Mouse (Mus musculus) neural tube, embryonic 12.5 days (tissue): ENCODE measurements around the gene Hspb2. TPM values are rescaled to one million over a fixed set of nuclear protein-coding genes. Genes with fewer than 3 reads are reported as not detected.

ENCODE experiments used
- ATAC-seq: fragments of 200-750 bp; cut with Nextera tagmentation; 2 replicates; pipeline ENCODE4 v1.8.0; 2017; ENCODE audit warnings: low read depth, mild to moderate bottlenecking, moderate TSS enrichment, moderate library complexity; ENCODE audit not compliant: low FRiP score
- H3K27ac ChIP-seq: fragments of 300-500 bp; sonication (generic); 2 replicates; pipeline ENCODE4 v1.5.1; 2016
- H3K27me3 ChIP-seq: fragments of 300-500 bp; sonication (generic); replicated peaks from 2 replicates; pipeline ENCODE4 v1.6.1; 2016; ENCODE audit warnings: mild to moderate bottlenecking
- H3K36me3 ChIP-seq: fragments of 300-500 bp; sonication (generic); 2 replicates; pipeline ENCODE4 v1.6.1; 2016; ENCODE audit warnings: mild to moderate bottlenecking
- H3K4me1 ChIP-seq: fragments of 300-500 bp; sonication (generic); 2 replicates; pipeline ENCODE4 v1.6.1; 2016
- H3K4me2 ChIP-seq: fragments of 300-500 bp; sonication (generic); replicated peaks from 2 replicates; pipeline ENCODE4 v1.6.1; 2016; ENCODE audit warnings: mild to moderate bottlenecking
- H3K4me3 ChIP-seq: fragments of 300-500 bp; sonication (generic); 2 replicates; pipeline ENCODE4 v1.5.1; 2016
- H3K9ac ChIP-seq: fragments of 300-500 bp; sonication (generic); 2 replicates; pipeline ENCODE4 v1.6.1; 2016; ENCODE audit warnings: mild to moderate bottlenecking
- H3K9me3 ChIP-seq: fragments of 300-500 bp; sonication (generic); 2 replicates; pipeline ENCODE4 v1.6.1; 2016; ENCODE audit warnings: mild to moderate bottlenecking
- WGBS: fragments of 180-500 bp; shearing (Covaris S2); methylation state at CpG from one replicate; pipeline ENCODE4 v1.1.7; 2016; 5-methylcytosine and 5-hydroxymethylcytosine counted together
- polyA plus RNA-seq: library from polyadenylated mRNA; unstranded; fragments of >200 nt; fragmentation: Nextera tagmentation; extraction: Ambion mirVana; gene quantifications from 2 replicates; pipeline ENCODE4 v1.2.1, GENCODE M21; 2016

Gene Hspb2
- polyA plus RNA-seq, 1 experiment from 2014 or later = 4.9 TPM

GRCm38 (mm10) chr9:50724661-50725330 lies 27.4 kb downstream of the Hspb2 start:
- Histone ChIP-seq H3K27ac (0 out of 2 replicates have a peak overlapping the region, but pooled peaks have one; percentile 15), H3K9me3 (no peaks in the 10 kb centered on the region), H3K4me2 (peak overlapping the region; percentile 41), H3K9ac (0 out of 2 replicates have a peak overlapping the region, but pooled peaks have one; percentile 8), H3K36me3 (no peaks in the 10 kb centered on the region), H3K4me1 (peaks cover 61% of the 10 kb centered on the region), H3K4me3 (no peak overlapping the region), H3K27me3 (no peaks in the 10 kb centered on the region)
- ATAC-seq = no peak
- 36% methylated on average over 3 of the region's 3 CpGs for WGBS

GRCm38 (mm10) chr9:50724147-50724546 lies 28.0 kb downstream of the Hspb2 start:
- no peak overlapping the region for H3K27ac ChIP-seq
- peak overlapping the region; percentile 41 for H3K4me2 ChIP-seq
- no peak overlapping the region for H3K4me3 ChIP-seq
- 90% methylated on average over 2 of the region's 2 CpGs for WGBS
- ATAC-seq = no peak
- H3K27me3 ChIP-seq = no peaks in the 10 kb centered on the region
- no peaks in the 10 kb centered on the region for H3K36me3 ChIP-seq
- H3K4me1 ChIP-seq = peaks cover 61% of the 10 kb centered on the region
- 0 out of 2 replicates have a peak overlapping the region, but pooled peaks have one; percentile 5 for H3K9ac ChIP-seq
- H3K9me3 ChIP-seq = no peaks in the 10 kb centered on the region

- 54% methylated on average over 7 of the region's 7 CpGs for WGBS
- no peak for ATAC-seq
- Histone ChIP-seq H3K27me3 (no peaks in the 10 kb centered on the region), H3K4me1 (peaks cover 61% of the 10 kb centered on the region), H3K36me3 (no peaks in the 10 kb centered on the region), H3K9me3 (no peaks in the 10 kb centered on the region), H3K4me2 (peak overlapping the region; percentile 35), H3K9ac (no peak overlapping the region), H3K27ac (no peak overlapping the region; the same call in 1 of the 2 replicates), H3K4me3 (no peak overlapping the region)
Observed at GRCm38 (mm10) chr9:50723406-50723805, 28.7 kb downstream of the Hspb2 start.

- WGBS = 36% methylated on average over 8 of the region's 8 CpGs
- peaks cover 54% of the 10 kb centered on the region for H3K4me1 ChIP-seq
- no peak overlapping the region for H3K9ac ChIP-seq
- no peak for ATAC-seq
- H3K4me2 ChIP-seq = no peak overlapping the region; the same call in 1 of the 2 replicates
- H3K27me3 ChIP-seq = no peaks in the 10 kb centered on the region
- no peak overlapping the region for H3K4me3 ChIP-seq
- no peaks in the 10 kb centered on the region for H3K36me3 ChIP-seq
- H3K9me3 ChIP-seq = no peaks in the 10 kb centered on the region
- no peak overlapping the region for H3K27ac ChIP-seq
Observed at GRCm38 (mm10) chr9:50722451-50722911, 29.7 kb downstream of the Hspb2 start.

- no peak for ATAC-seq
- Histone ChIP-seq H3K36me3 (no peaks in the 10 kb centered on the region), H3K9ac (no peak overlapping the region), H3K4me1 (peaks cover 41% of the 10 kb centered on the region), H3K27me3 (no peaks in the 10 kb centered on the region), H3K4me3 (no peak overlapping the region), H3K4me2 (0 out of 2 replicates have a peak overlapping the region, but pooled peaks have one; percentile 4), H3K27ac (no peak overlapping the region), H3K9me3 (no peaks in the 10 kb centered on the region)
- 32% methylated on average over 12 of the region's 12 CpGs for WGBS
Observed at GRCm38 (mm10) chr9:50721061-50721460, 31.1 kb downstream of the Hspb2 start.

GRCm38 (mm10) chr9:50718878-50719277 lies 33.3 kb downstream of the Hspb2 start:
- Histone ChIP-seq H3K9me3 (no peaks in the 10 kb centered on the region), H3K27ac (no peak overlapping the region), H3K4me2 (no peak overlapping the region), H3K4me1 (peaks cover 22% of the 10 kb centered on the region), H3K36me3 (no peaks in the 10 kb centered on the region), H3K9ac (no peak overlapping the region), H3K27me3 (no peaks in the 10 kb centered on the region), H3K4me3 (no peak overlapping the region)
- WGBS = 83% methylated on average over 4 of the region's 4 CpGs
- ATAC-seq = no peak

- H3K36me3 ChIP-seq = peaks cover 13% of the 10 kb centered on the region; the same call in 1 of the 2 replicates
- H3K4me2 ChIP-seq = no peak overlapping the region
- no peak overlapping the region for H3K27ac ChIP-seq
- H3K9ac ChIP-seq = no peak overlapping the region
- H3K9me3 ChIP-seq = no peaks in the 10 kb centered on the region
- WGBS = 56% methylated on average over 4 of the region's 4 CpGs
- no peak for ATAC-seq
- H3K4me1 ChIP-seq = no peaks in the 10 kb centered on the region
- H3K27me3 ChIP-seq = no peaks in the 10 kb centered on the region
- no peak overlapping the region for H3K4me3 ChIP-seq
Observed at GRCm38 (mm10) chr9:50714188-50714587, 38.0 kb downstream of the Hspb2 start.

GRCm38 (mm10) chr9:50711337-50711736 lies 40.8 kb downstream of the Hspb2 start:
- Histone ChIP-seq H3K4me2 (no peak overlapping the region), H3K4me3 (no peak overlapping the region), H3K36me3 (peaks cover 27% of the 10 kb centered on the region), H3K9me3 (no peaks in the 10 kb centered on the region), H3K4me1 (no peaks in the 10 kb centered on the region), H3K27me3 (no peaks in the 10 kb centered on the region), H3K27ac (no peak overlapping the region), H3K9ac (no peak overlapping the region)
- ATAC-seq = no peak
- 91% methylated on average over 4 of the region's 4 CpGs for WGBS

GRCm38 (mm10) chr9:50709108-50709507 lies 43.0 kb downstream of the Hspb2 start:
- Histone ChIP-seq H3K27me3 (no peaks in the 10 kb centered on the region), H3K4me3 (no peak overlapping the region), H3K4me1 (no peaks in the 10 kb centered on the region), H3K4me2 (no peak overlapping the region), H3K27ac (no peak overlapping the region), H3K36me3 (peaks cover 27% of the 10 kb centered on the region), H3K9ac (no peak overlapping the region), H3K9me3 (no peaks in the 10 kb centered on the region)
- ATAC-seq = no peak
- 36% methylated on average over 2 of the region's 2 CpGs for WGBS

- Histone ChIP-seq H3K9me3 (no peaks in the 10 kb centered on the region), H3K4me3 (no peak overlapping the region), H3K27me3 (peaks cover 11% of the 10 kb centered on the region), H3K27ac (no peak overlapping the region), H3K36me3 (peaks cover 24% of the 10 kb centered on the region), H3K4me1 (no peaks in the 10 kb centered on the region), H3K4me2 (no peak overlapping the region), H3K9ac (no peak overlapping the region)
- ATAC-seq = no peak
- 28% methylated on average over 6 of the region's 6 CpGs for WGBS
Observed at GRCm38 (mm10) chr9:50704907-50705306, 47.2 kb downstream of the Hspb2 start.

Other genes with a start within 250 kb of the Hspb2 start
- 98.8 and 101 TPM in 2 replicates for gene Pts, start 223.6 kb downstream of the Hspb2 start, polyA plus RNA-seq
- gene Il18, start 197.5 kb downstream of the Hspb2 start, polyA plus RNA-seq = 10.4 and 13.6 TPM in 2 replicates
- gene Bco2, start 197.2 kb downstream of the Hspb2 start, polyA plus RNA-seq = 0.09 and 0.15 TPM in 2 replicates
- gene Tex12, start 191.0 kb downstream of the Hspb2 start, polyA plus RNA-seq = 0.19 and 0.20 TPM in 2 replicates
- 213 and 215 TPM in 2 replicates for gene Sdhd, start 148.5 kb downstream of the Hspb2 start, polyA plus RNA-seq
- 323 and 352 TPM in 2 replicates for gene Timm8b, start 148.4 kb downstream of the Hspb2 start, polyA plus RNA-seq
- gene Pih1d2, start 135.0 kb downstream of the Hspb2 start, polyA plus RNA-seq = 5.8 and 8.5 TPM in 2 replicates
- gene Nkapd1, start 134.9 kb downstream of the Hspb2 start, polyA plus RNA-seq = 30.2 and 30.4 TPM in 2 replicates
- gene Dlat, start 92.6 kb downstream of the Hspb2 start, polyA plus RNA-seq = 46.2 and 56.0 TPM in 2 replicates
- gene Dixdc1, start 12.8 kb downstream of the Hspb2 start, polyA plus RNA-seq = 29.2 and 29.9 TPM in 2 replicates
- gene 2310030G06Rik, start 5.8 kb downstream of the Hspb2 start, polyA plus RNA-seq = 0.95 and 1.5 TPM in 2 replicates
- gene Cryab, start 1.0 kb downstream of the Hspb2 start, polyA plus RNA-seq = 12.8 and 17.5 TPM in 2 replicates
- 10.2 and 12.2 TPM in 2 replicates for gene Fdxacb1, start 15.9 kb upstream of the Hspb2 start, polyA plus RNA-seq
- gene Alg9, start 22.7 kb upstream of the Hspb2 start, polyA plus RNA-seq = 45.6 and 48.3 TPM in 2 replicates
- gene 1110032A03Rik, start 23.2 kb upstream of the Hspb2 start, polyA plus RNA-seq = 39.7 and 44.4 TPM in 2 replicates
- 85.2 and 86.8 TPM in 2 replicates for gene Ppp2r1b, start 92.9 kb upstream of the Hspb2 start, polyA plus RNA-seq